In genomic region chr4:36950021-36950751, GRCm38 (mm10) we compare ENCODE assay signal across 8 mouse cellular contexts. TPM values are rescaled to one million over a fixed set of nuclear protein-coding genes. Genes with fewer than 3 reads are reported as not detected.
A peak's percentile ranks its signal among the peaks of the same experiment; 100 is the strongest.
DNase-seq lines count a peak whose midpoint lies in the region; ATAC-seq and TF ChIP-seq lines count a peak whose summit lies in the region.

No protein-coding gene starts in this region.

- no peak for TF ChIP-seq POLR2A in limb, embryonic 14.5 days (IDR thresholded peaks at IDR 0.05; ENCODE audit: borderline replicate concordance, extremely low read depth, insufficient read depth, insufficient read length)

- no peaks in the 10 kb centered on the region for H3K36me3 ChIP-seq in lung, embryonic 14.5 days (ENCODE audit: insufficient read depth)
- H3K36me3 ChIP-seq in limb, embryonic 14.5 days (ENCODE audit: control insufficient read depth, insufficient read depth, low read length) = no peaks in the 10 kb centered on the region
- no peaks in the 10 kb centered on the region for H3K36me3 ChIP-seq in neural tube, embryonic 14.5 days (ENCODE audit: control insufficient read depth, insufficient read depth, low read length)

- no peaks in the 10 kb centered on the region for H3K9me3 ChIP-seq in lung, embryonic 14.5 days (ENCODE audit: low read depth, low read length)
- no peaks in the 10 kb centered on the region for H3K9me3 ChIP-seq in limb, embryonic 14.5 days (ENCODE audit: control insufficient read depth, low read length)
- H3K9me3 ChIP-seq in neural tube, embryonic 14.5 days (ENCODE audit: control insufficient read depth, low read length) = no peaks in the 10 kb centered on the region

- H3K27me3 ChIP-seq in lung, embryonic 14.5 days (ENCODE audit: insufficient read depth, low read length) = peaks cover 57% of the 10 kb centered on the region
- H3K27me3 ChIP-seq in limb, embryonic 14.5 days (ENCODE audit: control insufficient read depth, insufficient read depth, low read length) = peaks cover 49% of the 10 kb centered on the region
- H3K27me3 ChIP-seq in neural tube, embryonic 14.5 days (ENCODE audit: control insufficient read depth, insufficient read depth, low read length) = peaks cover 10% of the 10 kb centered on the region; the same call in 1 of the 2 replicates

- WGBS in lung, embryonic 14.5 days = under 1% methylated on average over 40 of the region's 43 CpGs
- whole genome bisulfite sequencing in limb, embryonic 14.5 days = 1% methylated on average over 26 of the region's 43 CpGs
- WGBS in neural tube, embryonic 14.5 days = under 1% methylated on average over 41 of the region's 43 CpGs

- no peak overlapping the region for H3K9ac ChIP-seq in lung, embryonic 14.5 days
- H3K9ac ChIP-seq in limb, embryonic 14.5 days (ENCODE audit: low read depth, low read length, severe bottlenecking) = 0 out of 2 replicates have a peak overlapping the region, but pooled peaks have one; percentile 21
- H3K9ac ChIP-seq in neural tube, embryonic 14.5 days (replicated peaks; ENCODE audit: low read depth, low read length) = peak overlapping the region; percentile 71

- peak overlapping the region; percentile 92 for H3K4me2 ChIP-seq in lung, embryonic 14.5 days
- H3K4me2 ChIP-seq in limb, embryonic 14.5 days (replicated peaks; ENCODE audit: low read depth, low read length, severe bottlenecking) = peak overlapping the region; percentile 96
- H3K4me2 ChIP-seq in neural tube, embryonic 14.5 days (ENCODE audit: low read depth, low read length) = peak overlapping the region; percentile 87

- peak; percentile 85 for DNase-seq in lung, embryonic 14.5 days
- no peak for DNase-seq in lung, postnatal 25 days (ENCODE audit: low spot score)
- peak; percentile 88 to 90 for DNase-seq in cerebellum, postnatal 10 days
- peak; percentile 1 for DNase-seq in kidney, adult 9 months
- DNase-seq in limb, embryonic 14.5 days (ENCODE audit: low spot score) = peak; percentile 66
- DNase-seq in natural killer cell, adult 2 months (ENCODE audit: low spot score in 2 of 2) = no peak

- no peak overlapping the region for H3K27ac ChIP-seq in lung, embryonic 14.5 days (ENCODE audit: low read depth)
- no peak overlapping the region for H3K27ac ChIP-seq in limb, embryonic 14.5 days (replicated peaks; ENCODE audit: low read depth, low read length)
- H3K27ac ChIP-seq in neural tube, embryonic 14.5 days (ENCODE audit: low read depth, low read length) = peak overlapping the region; percentile 73

- TF ChIP-seq CTCF in lung, embryonic 14.5 days (IDR thresholded peaks at IDR 0.05; ENCODE audit: low read depth) = peak; percentile 72

- peak; percentile 95 for ATAC-seq in lung, embryonic 14.5 days (ENCODE audit: insufficient read depth)
- ATAC-seq in frontal cortex, adult (ENCODE audit: low TSS enrichment) = peak; percentile 75
- ATAC-seq in limb, embryonic 14.5 days (ENCODE audit: low FRiP score, low read depth) = peak; percentile 88
- peak; percentile 91 for ATAC-seq in neural tube, embryonic 14.5 days (ENCODE audit: low read depth)

- H3K4me1 ChIP-seq in lung, embryonic 14.5 days (ENCODE audit: insufficient read depth) = no peaks in the 10 kb centered on the region; the same call in 1 of the 2 replicates
- H3K4me1 ChIP-seq in limb, embryonic 14.5 days (ENCODE audit: control insufficient read depth, insufficient read depth, low read length) = no peaks in the 10 kb centered on the region; the same call in 1 of the 2 replicates
- H3K4me1 ChIP-seq in neural tube, embryonic 14.5 days (ENCODE audit: control insufficient read depth, insufficient read depth, low read length) = no peaks in the 10 kb centered on the region

- H3K4me3 ChIP-seq in lung, embryonic 14.5 days (ENCODE audit: low read depth, low read length) = peak overlapping the region; percentile 48
- H3K4me3 ChIP-seq in limb, embryonic 14.5 days (replicated peaks; ENCODE audit: low read length) = peak overlapping the region; percentile 50
- peak overlapping the region; percentile 63 for H3K4me3 ChIP-seq in neural tube, embryonic 14.5 days (ENCODE audit: low read depth, low read length)

RNA-seq across cellular contexts. Expression of gene Lingo2, which starts 1.4 kb away (rescaled TPM):
- 0.16 and 0.28 TPM in 2 replicates for polyA plus RNA-seq in lung, embryonic 14.5 days (2014; fragmentation: Nextera tagmentation; extraction: Ambion mirVana)
- 0.89 and 1.5 TPM in 2 replicates for polyA plus RNA-seq in limb, embryonic 14.5 days (2012; rRNA removed)
- 3.7 and 4.3 TPM in 2 replicates for polyA plus RNA-seq in limb, embryonic 14.5 days (2014; fragmentation: Nextera tagmentation; extraction: Ambion mirVana)
- polyA plus RNA-seq in neural tube, embryonic 14.5 days (2014; fragmentation: Nextera tagmentation; extraction: Ambion mirVana) = 107 and 134 TPM in 2 replicates

Comparison
In these comparisons a context has a peak if more than half of its experiments do, and no peak if none do; other contexts are left out.
1. DNase-seq: peak in lung, embryonic 14.5 days (single experiment), cerebellum, postnatal 10 days (2 of 2), kidney, adult 9 months (single experiment) and limb, embryonic 14.5 days (single experiment); none in lung, postnatal 25 days (single experiment) and natural killer cell, adult 2 months (0 of 2).
2. RNA of gene Lingo2, which starts 1.4 kb away (polyA plus RNA-seq): 107 to 134 TPM in neural tube, embryonic 14.5 days; 0.89 to 4.3 TPM in limb, embryonic 14.5 days and 0.16 to 0.28 TPM in lung, embryonic 14.5 days; every median in the first group is over 10 times any median in the second.
3. Peak in every context shown above with its lines, with median percentiles within 50 percentile points of each other: ATAC-seq, H3K4me2 ChIP-seq and H3K4me3 ChIP-seq.